ENCODE assay signal across 8 mouse cellular contexts in the genomic region with DNA sequence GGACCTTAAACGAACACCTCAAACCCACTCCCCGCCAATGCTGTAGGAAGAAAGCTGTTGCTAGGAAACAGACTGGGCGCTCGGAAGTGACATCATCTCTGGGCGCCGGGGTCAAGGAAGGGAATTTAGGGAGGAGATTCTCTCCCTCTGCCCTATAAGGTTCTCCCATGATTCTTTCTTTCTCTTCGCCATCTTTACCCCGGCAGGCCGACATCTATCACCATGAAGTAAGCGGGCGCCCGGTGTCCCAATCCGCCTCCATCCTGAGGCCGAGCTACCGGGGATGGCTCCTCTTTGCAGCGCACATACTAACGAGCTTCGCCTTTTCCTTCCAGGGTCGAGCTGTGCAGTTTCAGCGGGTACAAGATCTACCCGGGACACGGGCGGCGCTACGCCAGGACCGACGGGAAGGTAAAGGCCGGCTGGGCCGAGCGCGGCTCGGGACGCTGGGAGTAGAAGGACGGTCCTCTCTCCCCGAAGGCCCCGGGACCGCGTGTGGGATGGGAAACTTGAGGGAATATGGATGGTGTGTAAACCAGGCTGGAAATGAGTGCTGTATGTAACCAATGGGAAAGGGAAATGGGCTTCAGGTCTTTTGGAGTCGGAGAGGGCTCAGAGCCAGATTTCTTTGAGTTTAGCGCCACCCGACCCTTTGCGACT. TPM values are rescaled to one million over a fixed set of nuclear protein-coding genes. Genes with fewer than 3 reads are reported as not detected.
A peak's percentile ranks its signal among the peaks of the same experiment; 100 is the strongest.
DNase-seq lines count a peak whose midpoint lies in the region; ATAC-seq and TF ChIP-seq lines count a peak whose summit lies in the region.

A gene (plus strand): TSS at position 64 of the 660 bp plus-strand sequence.

- peak within 1 kb of the TSS; percentile 92 for H3K4me2 ChIP-seq in forebrain, embryonic 13.5 days
- peak within 1 kb of the TSS; percentile 84 for H3K4me2 ChIP-seq in liver, postnatal 0 days (ENCODE audit: low read depth, low read length)
- H3K4me2 ChIP-seq in neural tube, embryonic 14.5 days (ENCODE audit: low read depth, low read length), result peak within 1 kb of the TSS; percentile 94

- TF ChIP-seq EP300 in liver, postnatal 0 days (IDR thresholded peaks at IDR 0.05; ENCODE audit: low read depth), result no peak; the same call in 1 of the 2 replicates

- intact Hi-C loops in heart, postnatal 10 days (cut with DNase I), result loop anchor here (2.0 to 5.0 kb wide), 2 partner anchors 108 to 166 kb away; no protein-coding TSS in a partner anchor

- peaks cover 40% of the 10 kb centered on the region for H3K4me1 ChIP-seq in E14TG2a.4 (replicated peaks; ENCODE audit: low read depth, low read length)
- H3K4me1 ChIP-seq in forebrain, embryonic 13.5 days, result peaks cover 29% of the 10 kb centered on the region
- H3K4me1 ChIP-seq in liver, postnatal 0 days (ENCODE audit: insufficient read depth), result peaks cover 4% of the 10 kb centered on the region
- H3K4me1 ChIP-seq in neural tube, embryonic 14.5 days (ENCODE audit: control insufficient read depth, insufficient read depth, low read length), result peaks cover 5% of the 10 kb centered on the region; the same call in 1 of the 2 replicates

- peak within 1 kb of the TSS; percentile 86 for H3K27ac ChIP-seq in forebrain, embryonic 13.5 days
- peak within 1 kb of the TSS; percentile 79 for H3K27ac ChIP-seq in liver, postnatal 0 days (ENCODE audit: low read depth)
- peak within 1 kb of the TSS; percentile 87 for H3K27ac ChIP-seq in neural tube, embryonic 14.5 days (ENCODE audit: low read depth, low read length)

- peak within 1 kb of the TSS; percentile 91 for H3K4me3 ChIP-seq in E14TG2a.4 (replicated peaks; ENCODE audit: low read length)
- H3K4me3 ChIP-seq in forebrain, embryonic 13.5 days, result peak within 1 kb of the TSS; percentile 84
- peak within 1 kb of the TSS; percentile 62 for H3K4me3 ChIP-seq in liver, postnatal 0 days (ENCODE audit: low read depth, low read length)
- H3K4me3 ChIP-seq in neural tube, embryonic 14.5 days (ENCODE audit: low read depth, low read length), result peak within 1 kb of the TSS; percentile 55

- peak; percentile 95 for DNase-seq in c-Kit-positive CD71-positive TER-119-positive erythroid progenitor cells, embryonic 14.5 days (ENCODE audit: low spot score)
- DNase-seq in heart, postnatal 10 days, result peak; percentile 96 to 98
- peak; percentile 88 for DNase-seq in large intestine, adult 2 months (ENCODE audit: low read depth, low spot score)
- DNase-seq in liver, postnatal 0 days, result peak; percentile 93
- peak; percentile 97 for DNase-seq in testis, postnatal 10 days (ENCODE audit: low spot score)

- peaks cover 46% of the 10 kb centered on the region for H3K36me3 ChIP-seq in E14TG2a.4 (ENCODE audit: insufficient read depth, low read length)
- peaks cover 33% of the 10 kb centered on the region for H3K36me3 ChIP-seq in forebrain, embryonic 13.5 days (ENCODE audit: poor library complexity, severe bottlenecking)
- peaks cover 27% of the 10 kb centered on the region for H3K36me3 ChIP-seq in liver, postnatal 0 days (replicated peaks; ENCODE audit: insufficient read depth, low read length)
- peaks cover 21% of the 10 kb centered on the region; the same call in 1 of the 2 replicates for H3K36me3 ChIP-seq in neural tube, embryonic 14.5 days (ENCODE audit: control insufficient read depth, insufficient read depth, low read length)

- WGBS in forebrain, embryonic 13.5 days, result under 1% methylated on average over 42 of the region's 42 CpGs
- under 1% methylated on average over 42 of the region's 42 CpGs for WGBS in large intestine, adult 2 months
- under 1% methylated on average over 42 of the region's 42 CpGs for WGBS in liver, postnatal 0 days (ENCODE audit: insufficient replicate concordance)
- under 1% methylated on average over 42 of the region's 42 CpGs for WGBS in neural tube, embryonic 14.5 days

- peak within 1 kb of the TSS; percentile 96 for H3K9ac ChIP-seq in forebrain, embryonic 13.5 days
- H3K9ac ChIP-seq in liver, postnatal 0 days (replicated peaks), result peak within 1 kb of the TSS; percentile 69
- H3K9ac ChIP-seq in neural tube, embryonic 14.5 days (replicated peaks; ENCODE audit: low read depth, low read length), result peak within 1 kb of the TSS; percentile 68

- no peak for TF ChIP-seq CTCF in E14TG2a.4 (conservative IDR thresholded peaks at IDR 0.05; ENCODE audit: low read length)
- no peak for TF ChIP-seq CTCF in liver, postnatal 0 days (IDR thresholded peaks at IDR 0.05; ENCODE audit: low read depth)

- H3K27me3 ChIP-seq in E14TG2a.4 (ENCODE audit: insufficient read depth, low read length), result no peaks in the 10 kb centered on the region
- no peaks in the 10 kb centered on the region for H3K27me3 ChIP-seq in forebrain, embryonic 13.5 days
- H3K27me3 ChIP-seq in liver, postnatal 0 days (ENCODE audit: insufficient read depth, low read length), result no peaks in the 10 kb centered on the region
- no peaks in the 10 kb centered on the region for H3K27me3 ChIP-seq in neural tube, embryonic 14.5 days (ENCODE audit: control insufficient read depth, insufficient read depth, low read length)

- ATAC-seq in forebrain, embryonic 13.5 days, result peak; percentile 97
- ATAC-seq in liver, postnatal 0 days, result peak; percentile 95
- peak; percentile 95 for ATAC-seq in neural tube, embryonic 14.5 days (ENCODE audit: low read depth)

- H3K9me3 ChIP-seq in E14TG2a.4 (ENCODE audit: low read length), result peaks cover 5% of the 10 kb centered on the region
- H3K9me3 ChIP-seq in forebrain, embryonic 13.5 days (replicated peaks), result no peaks in the 10 kb centered on the region
- no peaks in the 10 kb centered on the region for H3K9me3 ChIP-seq in liver, postnatal 0 days (ENCODE audit: low read length)
- H3K9me3 ChIP-seq in neural tube, embryonic 14.5 days (ENCODE audit: control insufficient read depth, low read length), result no peaks in the 10 kb centered on the region

RNA-seq across cellular contexts. Expression of the gene that starts here (rescaled TPM):
- polyA plus RNA-seq in forebrain, embryonic 13.5 days (2015; fragmentation: Nextera tagmentation; extraction: Ambion mirVana), result 656 and 765 TPM in 2 replicates
- total RNA-seq in heart, postnatal 10 days (2021), result 100 to 1,000 TPM; 671 to 687 TPM
- polyA plus RNA-seq in large intestine, adult 2 months (2012; rRNA removed), result 128 and 168 TPM in 2 replicates
- polyA plus RNA-seq in liver, postnatal 0 days (2015; fragmentation: Nextera tagmentation; extraction: Ambion mirVana), result 446 and 482 TPM in 2 replicates
- polyA plus RNA-seq in neural tube, embryonic 14.5 days (2014; fragmentation: Nextera tagmentation; extraction: Ambion mirVana), result 529 and 563 TPM in 2 replicates

Comparison
In these comparisons a context has a peak if more than half of its experiments do, and no peak if none do; other contexts are left out.
1. Peak in every context shown above with its lines: DNase-seq, ATAC-seq, H3K4me3 ChIP-seq and H3K27ac ChIP-seq.